Mouse (Mus musculus) lung, postnatal 0 days (tissue): ENCODE measurements around the gene Hmgb1. TPM values are rescaled to one million over a fixed set of nuclear protein-coding genes. Genes with fewer than 3 reads are reported as not detected.
A peak's percentile ranks its signal among the peaks of the same experiment; 100 is the strongest.

Experiments used
- ATAC-seq: fragments of 200-750 bp; cut with Nextera tagmentation; 2 replicates; pipeline ENCODE4 v1.8.0; 2017; ENCODE audit warnings: moderate library complexity
- DNase-seq: peaks from one replicate; pipeline ENCODE4 v3.0.0-alpha.2; 2016; ENCODE audit warnings: low spot score
- H3K27ac ChIP-seq: fragments of 300-500 bp; sonication (generic); 2 replicates; pipeline ENCODE4 v1.5.1; 2014; ENCODE audit warnings: antibody characterized with exemption, mild to moderate bottlenecking, low read length, mixed read lengths
- H3K27me3 ChIP-seq: fragments of 300-500 bp; sonication (generic); replicated peaks from 2 replicates; pipeline ENCODE4 v1.6.1; 2014; ENCODE audit warnings: low read length, mixed read lengths; ENCODE audit not compliant: insufficient read depth
- H3K36me3 ChIP-seq: fragments of 300-500 bp; sonication (generic); 2 replicates; pipeline ENCODE4 v1.6.1; 2014; ENCODE audit warnings: low read length, mixed read lengths; ENCODE audit not compliant: insufficient read depth
- H3K4me1 ChIP-seq: fragments of 300-500 bp; sonication (generic); 2 replicates; pipeline ENCODE4 v1.6.1; 2014; ENCODE audit warnings: antibody characterized with exemption, low read depth, low read length, mixed read lengths; ENCODE audit not compliant: insufficient read depth
- H3K4me2 ChIP-seq: fragments of 300-500 bp; sonication (generic); replicated peaks from 2 replicates; pipeline ENCODE4 v1.6.1; 2014; ENCODE audit warnings: low read depth, mild to moderate bottlenecking, low read length, moderate library complexity, mixed read lengths
- H3K4me3 ChIP-seq: fragments of 300-500 bp; sonication (generic); 2 replicates; pipeline ENCODE4 v1.5.1; 2014; ENCODE audit warnings: low read depth, low read length
- H3K9ac ChIP-seq: fragments of 300-500 bp; sonication (generic); replicated peaks from 2 replicates; pipeline ENCODE4 v1.6.1; 2014; ENCODE audit warnings: low read depth, mild to moderate bottlenecking
- H3K9me3 ChIP-seq: fragments of 300-500 bp; sonication (generic); 2 replicates; pipeline ENCODE4 v1.6.1; 2016; ENCODE audit warnings: low read length, mixed read lengths
- CTCF ChIP-seq: IDR thresholded peaks from 2 replicates; pipeline ENCODE4 v1.5.1; 2016; ENCODE audit warnings: antibody characterized with exemption, mild to moderate bottlenecking
- EP300 ChIP-seq: IDR thresholded peaks from 2 replicates; pipeline ENCODE4 v1.6.1; 2016; ENCODE audit warnings: antibody characterized with exemption, mild to moderate bottlenecking, control low read depth
- WGBS: fragments of 180-500 bp; shearing (Covaris S2); extraction: QIAGEN DNeasy Blood & Tissue Kit; methylation state at CpG from one replicate; pipeline ENCODE4 v1.1.7; 2014; 5-methylcytosine and 5-hydroxymethylcytosine counted together
- polyA plus RNA-seq: library from polyadenylated mRNA; unstranded; fragments of >200 nt; fragmentation: Nextera tagmentation; extraction: Ambion mirVana; gene quantifications from 2 replicates; pipeline ENCODE4 v1.2.1, GENCODE M21; 2015

Hmgb1 gene
- polyA plus RNA-seq, 1 experiment from 2014 or later, result 616 TPM

DNA sequence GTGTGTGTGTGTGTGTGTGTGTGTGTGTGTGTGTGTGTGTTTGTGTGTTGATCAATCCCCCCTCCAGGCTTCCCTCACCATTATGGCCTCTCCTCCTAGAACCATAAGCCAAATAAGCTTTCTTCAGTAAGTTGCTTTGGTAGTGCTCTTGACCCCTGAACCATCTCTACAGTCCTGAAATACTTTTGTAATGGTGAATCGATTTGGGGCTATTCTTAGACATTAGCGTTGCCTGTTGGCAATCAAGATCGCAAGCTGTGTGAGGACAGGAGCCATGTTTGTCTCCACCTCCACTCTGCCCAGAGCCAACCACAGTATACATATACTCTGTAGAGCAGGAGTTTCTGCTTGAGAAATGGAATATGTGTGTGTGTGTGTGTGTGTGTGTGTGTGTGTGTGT is 175.2 kb downstream of the Hmgb1 start:
- no peak for TF ChIP-seq EP300
- TF ChIP-seq CTCF, result no peak
- ATAC-seq, result no peak

DNA sequence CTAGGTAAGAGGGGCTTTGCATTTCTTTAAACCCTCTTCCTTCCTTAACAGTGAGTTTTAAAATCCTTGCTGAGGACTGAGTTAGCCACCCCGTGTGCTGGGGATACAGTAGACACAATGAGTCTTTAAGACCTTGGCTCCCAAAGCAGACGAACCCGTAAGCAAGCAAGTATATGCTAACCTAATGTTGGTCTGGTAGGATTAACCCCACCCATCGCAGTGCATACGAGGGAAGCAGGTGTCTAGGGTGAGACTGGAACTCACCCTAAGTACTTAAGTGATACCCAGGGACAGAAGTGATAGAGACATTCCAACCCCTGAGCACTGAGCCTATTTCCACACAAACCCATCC is 177.0 kb downstream of the Hmgb1 start:
- DNase-seq (no peak), ATAC-seq (0 out of 2 replicates have a peak, but pooled peaks have one; percentile 10)
- Histone ChIP-seq H3K9me3 (no peaks in the 10 kb centered on the region), H3K27ac (peak overlapping the region; percentile 5; the same call in 1 of the 2 replicates), H3K4me2 (peak overlapping the region; percentile 63), H3K4me1 (no peaks in the 10 kb centered on the region), H3K4me3 (no peak overlapping the region), H3K36me3 (no peaks in the 10 kb centered on the region), H3K27me3 (no peaks in the 10 kb centered on the region), H3K9ac (no peak overlapping the region)
- WGBS, result 25% methylated on average over 5 of the region's 5 CpGs
- TF ChIP-seq EP300, result no peak
- no peak for TF ChIP-seq CTCF

More for the DNA sequence above, 175.2 kb downstream of the Hmgb1 start:
- DNase-seq, result no peak
- no peak overlapping the region for H3K9ac ChIP-seq
- WGBS, result 53% methylated on average over 3 of the region's 3 CpGs
- H3K27me3 ChIP-seq, result no peaks in the 10 kb centered on the region
- no peaks in the 10 kb centered on the region for H3K9me3 ChIP-seq
- H3K4me3 ChIP-seq, result no peak overlapping the region
- H3K4me1 ChIP-seq, result no peaks in the 10 kb centered on the region
- no peaks in the 10 kb centered on the region for H3K36me3 ChIP-seq
- H3K27ac ChIP-seq, result no peak overlapping the region
- H3K4me2 ChIP-seq, result no peak overlapping the region

DNA sequence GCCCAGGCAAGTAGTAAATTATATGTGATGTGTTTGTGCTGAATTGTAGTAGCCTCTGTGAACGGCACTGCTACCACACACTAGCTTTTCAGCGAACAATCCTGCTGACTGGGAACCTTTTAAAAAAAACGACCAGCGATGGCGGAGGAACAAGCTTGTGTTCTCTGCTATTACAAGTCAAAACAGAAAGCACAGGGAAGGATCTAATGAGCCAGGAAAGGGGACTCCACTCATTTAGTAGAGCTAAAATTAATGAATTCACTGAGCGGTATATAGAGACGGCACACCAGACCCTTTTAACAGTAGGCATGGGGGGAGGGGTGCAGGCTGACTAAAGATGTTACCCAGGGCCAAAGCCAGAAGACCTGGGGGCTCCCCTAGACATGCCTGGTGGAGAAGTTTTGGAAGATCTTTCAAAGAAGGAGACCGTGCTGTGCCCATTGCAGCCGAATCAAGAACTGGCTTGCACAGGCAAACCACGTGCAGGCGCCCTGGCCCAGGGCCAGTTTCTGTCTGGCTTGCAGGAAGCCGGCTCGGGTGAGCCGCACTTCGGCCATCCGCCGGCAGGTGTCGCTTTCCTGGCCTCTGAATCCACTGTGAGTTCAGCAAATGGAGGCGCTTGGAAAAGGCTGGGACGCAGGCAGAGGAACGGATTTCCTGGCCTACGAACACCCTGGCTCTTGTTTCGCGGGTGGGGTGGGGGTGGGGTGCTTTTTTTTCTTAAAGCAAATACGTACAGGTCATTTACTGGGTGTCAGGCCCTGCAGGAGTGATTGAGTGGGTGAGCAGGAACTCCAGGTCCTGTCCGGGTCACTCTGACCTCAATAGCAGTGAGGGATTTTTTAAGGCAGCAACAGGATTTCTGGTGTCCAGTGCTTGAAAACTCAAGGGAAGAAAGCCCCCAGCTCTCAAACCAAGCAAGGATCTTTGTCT is 177.7 kb downstream of the Hmgb1 start:
- peak; percentile 89 for ATAC-seq
- Histone ChIP-seq H3K4me3 (peak overlapping the region; percentile 23), H3K4me1 (0 out of 2 replicates have a peak, but pooled peaks cover 2% of the 10 kb centered on the region), H3K9me3 (no peaks in the 10 kb centered on the region), H3K9ac (no peak overlapping the region), H3K27me3 (no peaks in the 10 kb centered on the region), H3K4me2 (peak overlapping the region; percentile 63), H3K36me3 (no peaks in the 10 kb centered on the region), H3K27ac (peak overlapping the region; percentile 5; the same call in 1 of the 2 replicates)
- peak; percentile 98 for DNase-seq
- WGBS, result 5% methylated on average over 26 of the region's 26 CpGs
- TF ChIP-seq EP300 (peak; percentile 74), CTCF (peak; percentile 93)

DNA sequence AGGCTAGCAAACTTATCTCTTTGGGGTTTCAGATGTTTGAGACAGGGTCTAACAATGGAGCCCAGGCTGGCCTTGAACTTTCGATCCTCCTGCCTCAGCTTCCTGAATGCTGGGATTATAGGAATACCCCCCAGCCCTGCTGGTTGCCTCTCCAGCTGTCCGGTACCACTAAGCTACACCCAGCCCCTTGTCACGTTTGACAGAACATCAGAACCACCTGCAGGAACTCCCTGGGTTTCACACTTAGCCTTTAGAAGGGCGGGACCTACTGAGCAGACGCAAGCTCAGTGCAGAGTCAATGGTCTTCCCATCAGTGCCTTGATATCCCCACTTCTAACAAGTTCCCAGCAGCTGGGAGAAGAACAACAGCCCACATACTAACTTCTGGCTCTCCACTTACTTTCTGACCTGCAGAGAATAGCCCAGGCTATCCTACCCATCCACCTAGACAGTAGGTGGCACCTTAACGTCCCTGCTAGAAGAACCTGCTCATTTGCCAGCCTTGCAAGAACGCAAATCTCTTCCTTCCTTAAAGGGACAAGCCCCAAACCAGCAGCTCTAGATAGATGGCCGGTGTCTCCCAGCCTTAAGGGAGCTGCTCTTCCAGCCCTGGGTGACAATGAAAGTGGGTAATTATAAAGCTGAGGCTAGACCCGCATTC is 178.5 kb downstream of the Hmgb1 start:
- WGBS, result 57% methylated on average over 9 of the region's 9 CpGs
- Histone ChIP-seq H3K9me3 (no peaks in the 10 kb centered on the region), H3K4me2 (peak overlapping the region; percentile 63), H3K27me3 (no peaks in the 10 kb centered on the region), H3K36me3 (no peaks in the 10 kb centered on the region), H3K4me3 (peak overlapping the region; percentile 23), H3K27ac (no peak overlapping the region), H3K9ac (no peak overlapping the region), H3K4me1 (0 out of 2 replicates have a peak, but pooled peaks cover 2% of the 10 kb centered on the region)
- TF ChIP-seq CTCF, result peak; percentile 5; the same call in 1 of the 2 replicates
- TF ChIP-seq EP300, result no peak
- ATAC-seq (no peak), DNase-seq (no peak)

DNA sequence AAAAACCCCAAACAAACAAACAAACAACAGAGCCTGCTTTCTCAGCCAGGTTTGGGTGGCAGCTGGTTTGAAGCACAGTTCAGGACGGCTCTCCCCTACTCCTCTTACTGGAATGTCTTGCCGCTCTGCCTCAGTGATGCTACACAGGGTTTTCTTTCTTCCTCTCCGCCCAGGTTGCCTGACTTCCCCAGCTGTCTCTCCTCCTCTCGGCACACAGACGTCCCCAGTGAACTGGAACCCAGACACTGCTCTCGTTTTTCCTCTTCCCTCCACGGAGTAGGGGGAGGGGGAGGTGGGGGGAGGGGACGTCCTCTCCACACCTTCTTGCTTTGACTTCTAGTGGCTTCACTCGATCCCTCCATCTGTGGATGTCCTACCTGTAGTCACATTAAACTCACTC is 179.2 kb downstream of the Hmgb1 start:
- ATAC-seq (no peak), DNase-seq (no peak)
- no peak for TF ChIP-seq EP300
- no peak overlapping the region for H3K9ac ChIP-seq
- no peaks in the 10 kb centered on the region for H3K27me3 ChIP-seq
- no peak overlapping the region for H3K27ac ChIP-seq
- no peak overlapping the region for H3K4me3 ChIP-seq
- 34% methylated on average over 9 of the region's 9 CpGs for WGBS
- no peaks in the 10 kb centered on the region for H3K36me3 ChIP-seq
- H3K4me2 ChIP-seq, result no peak overlapping the region
- no peaks in the 10 kb centered on the region for H3K9me3 ChIP-seq
- 0 out of 2 replicates have a peak, but pooled peaks cover 2% of the 10 kb centered on the region for H3K4me1 ChIP-seq

DNA sequence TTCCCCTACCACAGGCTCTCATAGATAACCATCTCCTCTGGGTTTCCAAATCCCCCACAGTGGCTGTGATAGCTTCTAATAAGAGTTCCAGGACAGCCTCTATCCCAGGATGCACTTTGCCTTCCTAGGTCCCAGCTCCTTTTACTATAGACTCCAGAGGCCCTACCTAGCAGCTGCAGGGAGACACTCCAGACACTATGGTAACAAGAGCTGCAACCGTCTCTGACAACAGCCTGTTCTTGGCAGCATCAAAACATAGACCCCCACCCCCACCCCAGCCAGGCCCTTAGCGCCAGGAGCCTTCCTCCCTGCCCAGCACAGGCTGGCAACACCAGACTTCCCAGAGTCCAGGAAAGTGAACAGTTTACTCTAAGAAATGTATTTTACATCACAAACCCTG is 181.2 kb downstream of the Hmgb1 start:
- H3K27ac ChIP-seq, result no peak overlapping the region
- H3K4me2 ChIP-seq, result no peak overlapping the region
- no peak for DNase-seq

More for the DNA sequence above, 181.2 kb downstream of the Hmgb1 start:
- TF ChIP-seq EP300 (no peak), CTCF (no peak)
- H3K36me3 ChIP-seq, result no peaks in the 10 kb centered on the region
- H3K27me3 ChIP-seq, result no peaks in the 10 kb centered on the region
- no peak for ATAC-seq
- 39% methylated on average over 2 of the region's 2 CpGs for WGBS
- no peak overlapping the region for H3K9ac ChIP-seq
- 0 out of 2 replicates have a peak, but pooled peaks cover 2% of the 10 kb centered on the region for H3K4me1 ChIP-seq
- no peak overlapping the region for H3K4me3 ChIP-seq
- no peaks in the 10 kb centered on the region for H3K9me3 ChIP-seq
